Mouse (Mus musculus) neural tube, embryonic 10.5 days (tissue): Measurements from ENCODE around the gene Cntnap5b.
"Not testable (repeated sequence)": the region's sequence is repeated elsewhere in the genome, so short reads cannot be mapped to it uniquely, and the experiment has no call there.

ENCODE experiments used
- DNase-seq: peaks from one replicate; pipeline ENCODE4 v3.0.0-alpha.2; 2017; ENCODE audit warnings: low spot score; ENCODE audit errors: extremely low spot score

Cntnap5b gene

DNA sequence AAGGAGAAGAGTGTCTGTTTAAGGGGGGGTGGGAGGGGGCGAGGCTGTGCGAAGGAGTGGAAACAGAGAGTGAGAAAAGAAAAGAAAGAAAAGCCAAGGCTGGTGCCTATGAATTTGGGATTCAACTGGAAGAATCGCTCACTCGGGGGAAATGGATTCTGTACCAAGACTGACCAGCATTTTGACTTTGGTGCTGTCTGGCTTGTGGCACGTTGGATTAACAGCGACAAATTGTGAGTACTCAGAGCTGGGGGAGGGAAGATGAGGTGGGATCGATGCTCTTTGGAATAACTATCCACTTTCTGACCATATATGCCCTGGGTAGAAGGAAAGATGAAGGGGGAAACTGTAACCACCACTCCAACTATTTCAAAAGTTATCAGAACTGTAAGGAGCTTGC, at the start of gene Cntnap5b:
Gene Cntnap5b (plus strand): TSS at position 152 of the 400 bp plus-strand sequence.
- DNase-seq, result no peak

- DNase-seq, result no peak
Measured at GRCm38 (mm10) chr1:99759996-99760395, 12.6 kb upstream of the Cntnap5b start.

- DNase-seq, result peak; percentile 84
Measured at GRCm38 (mm10) chr1:99772183-99772582, 382 bp upstream of the Cntnap5b start.

DNA sequence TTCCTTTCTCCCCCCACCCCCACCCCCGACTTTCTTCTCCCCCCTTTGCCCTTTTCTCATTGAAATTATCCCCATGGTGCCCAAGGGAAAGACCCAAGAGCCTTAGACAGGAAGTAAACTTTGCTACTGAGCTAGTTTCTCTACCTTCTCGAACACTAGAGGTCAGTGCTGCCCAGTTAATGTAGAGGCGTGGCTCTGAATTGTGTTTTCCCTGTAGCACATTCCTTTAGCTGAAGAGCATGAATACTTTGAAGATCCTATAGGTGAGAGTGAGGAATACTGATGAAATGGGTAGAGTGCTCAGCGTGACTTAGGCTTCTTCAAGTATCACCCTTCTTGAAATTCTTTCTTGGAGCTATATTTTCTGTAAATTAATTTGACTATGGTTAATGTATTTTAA, 1.6 kb downstream of the Cntnap5b start:
- DNase-seq, result peak; percentile 15

DNA sequence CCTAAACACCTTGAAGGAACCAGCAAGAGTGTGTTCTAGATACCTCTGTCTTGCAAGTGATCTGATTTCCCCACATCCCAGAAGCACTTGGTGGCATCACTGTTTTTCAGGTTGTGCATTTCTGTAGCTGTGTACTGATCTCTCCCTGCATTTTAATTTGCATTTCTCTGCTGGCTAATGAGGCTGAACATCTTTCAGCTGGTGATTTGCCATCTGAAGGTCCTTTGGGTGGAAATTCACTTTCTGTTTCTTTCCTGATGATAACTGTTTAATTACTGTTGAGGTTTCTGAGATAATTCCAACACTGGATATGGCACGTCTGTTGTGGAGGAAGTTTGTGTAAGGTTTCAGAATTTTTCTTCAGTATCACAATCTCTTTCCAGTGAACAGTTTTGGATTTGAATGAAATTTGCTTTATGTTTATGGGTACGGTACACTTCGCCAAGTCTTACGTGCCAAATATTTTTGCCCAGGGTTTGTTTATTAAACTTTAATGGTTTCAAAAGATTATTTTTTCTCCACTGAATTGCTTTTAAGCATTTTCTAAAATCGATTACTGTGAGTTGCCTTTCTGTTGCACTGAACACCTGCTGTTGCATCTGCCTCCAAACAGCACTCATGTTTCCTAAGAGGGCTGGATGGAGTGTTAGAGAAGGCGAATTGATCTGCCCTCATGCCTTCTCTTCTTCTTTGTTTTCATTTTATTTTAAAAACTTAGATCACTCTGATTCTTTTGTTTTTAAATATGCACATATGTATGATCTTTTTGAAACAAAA, 41.0 kb downstream of the Cntnap5b start:
- no peak for DNase-seq

GRCm38 (mm10) chr1:99872344-99872743, 99.8 kb downstream of the Cntnap5b start:
- DNase-seq, result no peak

- DNase-seq, result no peak
Measured at GRCm38 (mm10) chr1:99907774-99908173, 135.2 kb downstream of the Cntnap5b start.

GRCm38 (mm10) chr1:99943515-99943914, 170.9 kb downstream of the Cntnap5b start:
- no peak for DNase-seq

GRCm38 (mm10) chr1:99959428-99959987, 186.9 kb downstream of the Cntnap5b start:
- DNase-seq, result no peak

GRCm38 (mm10) chr1:99967300-99968089, 194.9 kb downstream of the Cntnap5b start:
- DNase-seq, result no peak

GRCm38 (mm10) chr1:99970184-99971086, 197.9 kb downstream of the Cntnap5b start:
- DNase-seq, result no peak

GRCm38 (mm10) chr1:100001226-100001625, 228.7 kb downstream of the Cntnap5b start:
- DNase-seq, result not testable (repeated sequence)

GRCm38 (mm10) chr1:100006021-100006745, 233.6 kb downstream of the Cntnap5b start:
- no peak for DNase-seq

DNA sequence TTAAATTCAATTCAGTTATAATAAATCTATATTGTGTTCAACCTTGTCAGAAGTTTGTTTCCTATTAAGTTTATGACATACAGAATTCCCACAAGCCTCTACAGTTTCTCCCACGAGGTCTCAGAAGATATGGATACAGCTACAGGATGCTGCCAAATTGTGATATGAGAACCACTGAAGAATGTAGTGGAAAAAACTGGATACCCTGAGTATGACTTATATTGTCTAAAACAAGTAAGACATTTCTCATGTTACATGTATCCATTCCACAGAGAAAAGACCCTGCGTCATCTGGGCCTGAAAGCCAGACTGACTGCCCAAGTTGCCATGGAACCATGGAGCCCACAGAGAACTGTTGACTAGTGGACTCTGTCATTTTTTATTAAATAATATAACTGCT, 269.2 kb downstream of the Cntnap5b start:
- DNase-seq, result no peak

- no peak for DNase-seq
Measured at GRCm38 (mm10) chr1:100079812-100080211, 307.2 kb downstream of the Cntnap5b start.

DNA sequence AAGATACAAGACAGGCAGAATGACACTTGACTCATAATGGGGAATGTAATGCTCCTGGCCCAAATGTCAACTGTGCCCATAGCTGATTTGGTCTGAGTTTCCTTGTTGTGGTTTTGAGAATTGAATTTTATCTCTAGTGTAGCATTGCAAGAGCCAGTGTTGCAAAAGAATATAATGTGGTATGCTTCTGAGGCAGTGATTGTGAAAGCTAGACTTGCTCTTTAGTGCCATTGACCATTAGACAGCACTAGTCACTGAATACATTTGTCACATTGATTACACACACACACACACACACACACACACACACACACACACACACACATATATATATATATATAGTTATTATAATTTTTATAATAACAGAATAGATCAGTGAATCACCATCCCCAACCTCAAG, 328.0 kb downstream of the Cntnap5b start:
- no peak for DNase-seq

DNA sequence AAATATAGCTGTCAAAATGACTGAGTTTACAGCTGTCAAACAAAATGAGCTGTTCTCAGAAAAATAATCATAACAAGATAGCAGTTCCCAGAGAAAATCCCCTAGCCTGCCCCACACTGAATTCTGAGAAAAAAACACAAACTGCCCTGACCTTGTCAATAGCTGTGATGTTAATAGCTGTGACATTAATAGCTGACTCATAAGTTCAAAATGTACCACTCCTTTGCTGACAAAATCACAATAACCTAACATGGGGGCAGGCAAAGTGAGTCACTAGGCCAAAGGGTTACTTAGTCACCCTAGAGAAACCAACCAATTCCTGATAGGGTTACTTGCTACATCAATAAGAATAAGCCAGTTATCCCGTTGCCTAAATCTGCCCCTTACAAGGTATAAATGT, 328.5 kb downstream of the Cntnap5b start:
- DNase-seq, result no peak

DNA sequence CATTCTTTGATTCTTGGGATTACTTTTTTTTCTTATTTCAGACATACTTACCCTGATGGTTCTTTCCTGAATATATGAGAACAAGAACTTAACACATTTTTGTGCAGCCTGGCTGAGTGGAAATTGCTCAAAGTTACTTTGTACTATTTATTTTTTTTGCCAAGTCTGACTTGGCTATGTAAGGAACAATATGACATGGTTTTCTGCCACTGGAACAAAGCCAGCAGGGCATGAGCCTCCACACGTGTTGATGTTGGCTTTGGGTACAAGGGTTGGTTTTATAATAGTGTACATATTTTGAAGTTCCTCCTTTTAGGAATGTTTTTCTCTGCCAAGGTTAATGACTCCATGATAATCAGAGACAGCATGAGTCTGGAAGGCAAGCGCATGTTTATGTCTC, 331.8 kb downstream of the Cntnap5b start:
- DNase-seq, result no peak

DNA sequence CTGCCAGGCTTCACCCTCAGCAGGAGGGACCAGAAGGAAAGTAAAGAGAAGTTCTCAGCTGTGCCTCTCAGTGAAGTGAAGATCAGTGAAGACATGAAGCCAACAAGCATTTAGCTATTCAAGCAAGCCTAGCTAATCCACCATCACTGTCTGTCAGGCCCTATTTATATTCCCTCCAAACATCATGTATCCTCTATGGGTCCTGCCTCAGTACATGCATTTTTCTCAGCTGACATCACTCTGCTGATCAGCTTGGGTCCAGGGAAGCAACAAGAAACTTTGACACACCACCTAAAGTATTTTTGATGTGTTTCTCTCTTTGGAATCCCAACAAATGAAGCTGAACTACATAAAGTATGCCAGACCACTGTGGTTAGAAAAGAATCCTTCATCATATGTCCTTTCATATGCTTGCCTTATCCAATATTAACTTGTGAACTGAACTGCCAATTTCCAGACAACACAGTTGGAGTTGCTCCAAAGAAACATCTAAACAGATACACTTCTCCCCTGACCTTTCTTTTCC, 349.9 kb downstream of the Cntnap5b start:
- DNase-seq, result no peak
